Mouse (Mus musculus) right cerebral cortex, postnatal 14 days (tissue): ENCODE data around the gene Gm11639.

Experiments
- DNase-seq: peaks from one replicate; pipeline ENCODE4 v3.0.0; 2022

Gm11639 gene

GRCm38 (mm10) chr11:104685548-104685947, at the start of gene Gm11639:
Gm11639 (plus strand) TSS chr11:104685707.
- DNase-seq: no peak

- DNase-seq: no peak
Measured at GRCm38 (mm10) chr11:104637010-104637409, 48.5 kb upstream of the Gm11639 start.

- no peak for DNase-seq
Measured at GRCm38 (mm10) chr11:104638006-104638405, 47.5 kb upstream of the Gm11639 start.

- no peak for DNase-seq
Measured at GRCm38 (mm10) chr11:104638906-104639305, 46.6 kb upstream of the Gm11639 start.

- no peak for DNase-seq
Measured at GRCm38 (mm10) chr11:104639634-104640033, 45.9 kb upstream of the Gm11639 start.

GRCm38 (mm10) chr11:104640894-104641293, 44.6 kb upstream of the Gm11639 start:
- no peak for DNase-seq

GRCm38 (mm10) chr11:104643236-104643635, 42.3 kb upstream of the Gm11639 start:
- no peak for DNase-seq

- DNase-seq: no peak
Measured at GRCm38 (mm10) chr11:104645402-104645801, 40.1 kb upstream of the Gm11639 start.

- DNase-seq: no peak
Measured at GRCm38 (mm10) chr11:104646173-104646572, 39.3 kb upstream of the Gm11639 start.

GRCm38 (mm10) chr11:104646611-104647010, 38.9 kb upstream of the Gm11639 start:
- no peak for DNase-seq

GRCm38 (mm10) chr11:104647188-104647867, 38.2 kb upstream of the Gm11639 start:
- DNase-seq: no peak

GRCm38 (mm10) chr11:104648571-104648970, 36.9 kb upstream of the Gm11639 start:
- peak; percentile 47 for DNase-seq

- no peak for DNase-seq
Measured at GRCm38 (mm10) chr11:104660599-104660998, 24.9 kb upstream of the Gm11639 start.

- no peak for DNase-seq
Measured at GRCm38 (mm10) chr11:104661106-104661505, 24.4 kb upstream of the Gm11639 start.

- DNase-seq: no peak
Measured at GRCm38 (mm10) chr11:104661531-104662205, 23.8 kb upstream of the Gm11639 start.

GRCm38 (mm10) chr11:104662573-104662972, 22.9 kb upstream of the Gm11639 start:
- no peak for DNase-seq

GRCm38 (mm10) chr11:104663241-104663877, 22.1 kb upstream of the Gm11639 start:
- no peak for DNase-seq

GRCm38 (mm10) chr11:104663878-104664261, 21.6 kb upstream of the Gm11639 start:
- no peak for DNase-seq

GRCm38 (mm10) chr11:104664441-104664840, 21.1 kb upstream of the Gm11639 start:
- no peak for DNase-seq

- no peak for DNase-seq
Measured at GRCm38 (mm10) chr11:104667399-104667798, 18.1 kb upstream of the Gm11639 start.

- no peak for DNase-seq
Measured at GRCm38 (mm10) chr11:104673412-104673811, 12.1 kb upstream of the Gm11639 start.

- no peak for DNase-seq
Measured at GRCm38 (mm10) chr11:104674768-104675167, 10.7 kb upstream of the Gm11639 start.

- no peak for DNase-seq
Measured at GRCm38 (mm10) chr11:104693235-104693634, 7.7 kb downstream of the Gm11639 start.

GRCm38 (mm10) chr11:104704097-104704496, 18.6 kb downstream of the Gm11639 start:
- no peak for DNase-seq
